Mouse (Mus musculus) sigmoid colon, adult 10 weeks (tissue): Measurements from ENCODE around the gene Rab6b. TPM values are rescaled to one million over a fixed set of nuclear protein-coding genes. Genes with fewer than 3 reads are reported as not detected.

Experiments
- polyA plus RNA-seq: library from polyadenylated mRNA; stranded (reverse); fragments of 350-450 nt; fragmentation: Illumina TruSeq; extraction: RNeasy Lipid Tissue Mini Kit (QIAGEN cat#74804); gene quantifications from one replicate; pipeline ENCODE4 v1.2.3, GENCODE M21; 2014; ENCODE audit warnings: low read depth, low replicate concordance

Rab6b gene
- 5.4 TPM for polyA plus RNA-seq

GRCm38 (mm10) chr9:103111621-103112470 is at the start of gene Rab6b:
TSS of gene Rab6b (plus strand) at chr9:103111787.

GRCm38 (mm10) chr9:103201561-103202260 is 90.1 kb downstream of the Rab6b start, which contains the start of gene Srprb:
TSS of gene Srprb (minus strand) at chr9:103202137.

GRCm38 (mm10) chr9:103230151-103230951 is 118.8 kb downstream of the Rab6b start, which contains the start of the genes Gm20425 and Trf:
TSS of gene Gm20425 (minus strand) at chr9:103230307.
TSS of gene Trf (minus strand) at chr9:103230444.

Other genes starting within 250 kb of the Rab6b start
- gene Slco2a1, start 123.1 kb upstream of the Rab6b start, polyA plus RNA-seq = 10.6 TPM
- 8.4 TPM for gene Srprb, start 90.3 kb downstream of the Rab6b start, polyA plus RNA-seq
- 2.1 TPM for gene Gm20425, start 118.5 kb downstream of the Rab6b start, polyA plus RNA-seq
- 83.4 TPM for gene Trf, start 118.7 kb downstream of the Rab6b start, polyA plus RNA-seq
- gene 1300017J02Rik, start 193.3 kb downstream of the Rab6b start, polyA plus RNA-seq = not detected
- 37.3 TPM for gene Topbp1, start 193.4 kb downstream of the Rab6b start, polyA plus RNA-seq